Mouse (Mus musculus) G1E (cell line): Measurements from ENCODE around the gene Zfp46.

Experiments
- CTCF ChIP-seq: IDR thresholded peaks from 2 replicates; pipeline ENCODE4 v1.5.1; 2012; ENCODE audit warnings: low read depth, low read length, inconsistent platforms, mixed read lengths
- TAL1 ChIP-seq: conservative IDR thresholded peaks from 2 replicates; pipeline ENCODE4 v1.6.1; 2012; ENCODE audit warnings: low read depth, low read length, inconsistent platforms, mixed read lengths

DNA sequence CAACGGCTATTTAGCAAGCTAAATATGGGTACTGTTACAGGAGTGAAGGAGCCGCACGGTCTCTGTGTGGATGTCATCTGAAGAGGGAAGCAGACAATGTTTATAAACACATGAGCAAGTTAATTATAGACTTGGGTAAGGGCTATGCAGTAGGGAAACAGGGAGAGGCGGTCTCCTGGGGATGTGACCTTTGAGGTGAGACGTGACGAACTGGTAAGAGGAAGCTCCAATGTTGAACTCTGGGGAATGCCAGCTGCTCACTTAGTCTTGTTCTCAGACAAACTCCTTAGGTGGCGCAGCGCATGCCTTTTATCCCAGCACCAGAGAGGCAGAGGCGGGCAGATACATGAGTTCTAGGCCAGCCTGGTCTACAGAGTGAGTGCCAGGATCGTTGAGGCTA, 22.6 kb upstream of the Zfp46 start:
- no peak for TF ChIP-seq CTCF
- TF ChIP-seq TAL1: no peak
